Mouse (Mus musculus) CH12.LX (cell line): Measurements from ENCODE around the gene Spsb4. TPM values are rescaled to one million over a fixed set of nuclear protein-coding genes. Genes with fewer than 3 reads are reported as not detected.

Source experiments
- DNase-seq: peaks from one replicate; pipeline ENCODE4 v3.0.0-alpha.2; 2013; ENCODE audit errors: extremely low read depth
- H3K27ac ChIP-seq: 2 replicates; pipeline ENCODE4 v1.5.1; 2012; ENCODE audit warnings: low read depth, mild to moderate bottlenecking, control low read depth, moderate library complexity; ENCODE audit not compliant: insufficient read depth
- H3K27me3 ChIP-seq: replicated peaks from 2 replicates; pipeline ENCODE3; 2012; ENCODE audit warnings: inconsistent platforms
- H3K36me3 ChIP-seq, 2 experiments: replicated peaks in 1 of 2; 2 replicates each; pipeline versions ENCODE3 to v1.6.1; 2012; ENCODE audit warnings: inconsistent platforms in 1 of 2, low read length in 1 of 2, mild to moderate bottlenecking in 1 of 2, mixed read lengths in 1 of 2, moderate library complexity in 1 of 2; ENCODE audit not compliant: control insufficient read depth in 1 of 2, insufficient read depth in 1 of 2
- H3K4me1 ChIP-seq, 2 experiments: 2 replicates each; pipeline ENCODE4 v1.6.1; 2012; ENCODE audit warnings: inconsistent platforms in 1 of 2, moderate library complexity in 1 of 2; ENCODE audit not compliant: insufficient read depth in 2 of 2, control insufficient read depth in 1 of 2
- H3K4me2 ChIP-seq: 2 replicates; pipeline ENCODE4 v1.6.1; 2012; ENCODE audit warnings: low read depth, mild to moderate bottlenecking, control low read depth; ENCODE audit not compliant: poor library complexity, insufficient read depth, severe bottlenecking
- H3K4me3 ChIP-seq, 3 experiments: fragments of 150-350 bp in 1 of 3; sonication (generic) in 1 of 3; replicated peaks in 1 of 3; 2 replicates each; pipeline versions ENCODE3 to v1.5.1; 2011 to 2012; ENCODE audit warnings: low read depth in 2 of 3, low read length in 2 of 3, mild to moderate bottlenecking in 2 of 3, moderate library complexity in 2 of 3, control low read depth in 1 of 3, improper control_type of control experiment in 1 of 3, inconsistent platforms in 1 of 3, mixed read lengths in 1 of 3; ENCODE audit not compliant: poor library complexity in 1 of 3
- H3K79me2 ChIP-seq: replicated peaks from 2 replicates; pipeline ENCODE4 v1.6.1; 2012; ENCODE audit warnings: mild to moderate bottlenecking, moderate library complexity; ENCODE audit not compliant: control insufficient read depth, poor library complexity, insufficient read depth, severe bottlenecking; ENCODE audit errors: extremely low read depth
- H3K9ac ChIP-seq: 2 replicates; pipeline ENCODE4 v1.6.1; 2012; ENCODE audit warnings: low read depth, mild to moderate bottlenecking, control low read depth, moderate library complexity; ENCODE audit not compliant: insufficient read depth
- H3K9me3 ChIP-seq: replicated peaks from 2 replicates; pipeline ENCODE3; 2012; ENCODE audit warnings: low read length, inconsistent platforms, mixed read lengths
- CHD1 ChIP-seq: IDR thresholded peaks from 2 replicates; pipeline ENCODE4 v1.6.1; 2012; ENCODE audit warnings: low read depth, low read length, improper control_type of control experiment, inconsistent platforms
- CTCF ChIP-seq, 2 experiments: IDR thresholded peaks in 1 of 2; conservative IDR thresholded peaks in 1 of 2; 2 replicates each; pipeline ENCODE4 v1.5.1; 2011 to 2012; ENCODE audit warnings: low read depth in 2 of 2, low read length in 2 of 2, improper control_type of control experiment in 1 of 2, inconsistent platforms in 1 of 2, mild to moderate bottlenecking in 1 of 2, moderate library complexity in 1 of 2
- EP300 ChIP-seq: IDR thresholded peaks from 2 replicates; pipeline ENCODE4 v1.6.1; 2011; ENCODE audit warnings: low read length, improper control_type of control experiment
- ETS1 ChIP-seq: conservative IDR thresholded peaks from 2 replicates; pipeline ENCODE4 v1.6.1; 2012; ENCODE audit warnings: low read depth, mild to moderate bottlenecking, inconsistent platforms, low read length, improper control_type of control experiment, moderate library complexity
- GABPA ChIP-seq: IDR thresholded peaks from 2 replicates; pipeline ENCODE4 v1.6.1; 2012; ENCODE audit warnings: low read depth, low read length, improper control_type of control experiment, inconsistent platforms; ENCODE audit not compliant: insufficient replicate concordance
- JUN ChIP-seq: IDR thresholded peaks from 2 replicates; pipeline ENCODE4 v1.6.1; 2011; ENCODE audit warnings: low read depth, mild to moderate bottlenecking, low read length, improper control_type of control experiment, moderate library complexity; ENCODE audit not compliant: insufficient read depth
- MAFK ChIP-seq: IDR thresholded peaks from 2 replicates; pipeline ENCODE4 v1.6.1; 2011; ENCODE audit warnings: low read length, improper control_type of control experiment; ENCODE audit not compliant: insufficient replicate concordance
- NELFE ChIP-seq: IDR thresholded peaks from 2 replicates; pipeline ENCODE4 v1.6.1; 2011; ENCODE audit warnings: low read depth, low read length, improper control_type of control experiment
- NRF1 ChIP-seq: IDR thresholded peaks from 2 replicates; pipeline ENCODE4 v1.6.1; 2014; ENCODE audit warnings: low read depth, mild to moderate bottlenecking, inconsistent platforms, low read length, improper control_type of control experiment, moderate library complexity
- POLR2A ChIP-seq: IDR thresholded peaks from 2 replicates; pipeline ENCODE4 v1.6.1; 2011; ENCODE audit warnings: low read depth, mild to moderate bottlenecking, improper control_type of control experiment, low read length
- POLR2AphosphoS2 ChIP-seq: IDR thresholded peaks from 2 replicates; pipeline ENCODE4 v1.6.1; 2011; ENCODE audit warnings: low read depth, low read length, improper control_type of control experiment
- TBP ChIP-seq: conservative IDR thresholded peaks from 2 replicates; pipeline ENCODE4 v1.6.1; 2011; ENCODE audit warnings: low read depth, low read length, improper control_type of control experiment
- TCF12 ChIP-seq: IDR thresholded peaks from 2 replicates; pipeline ENCODE4 v1.6.1; 2014; ENCODE audit warnings: low read depth, mild to moderate bottlenecking, inconsistent platforms, low read length, improper control_type of control experiment
- USF2 ChIP-seq: conservative IDR thresholded peaks from 2 replicates; pipeline ENCODE4 v1.6.1; 2011; ENCODE audit warnings: low read depth, low read length, improper control_type of control experiment
- ZC3H11A ChIP-seq: IDR thresholded peaks from 2 replicates; pipeline ENCODE4 v1.6.1; 2012; ENCODE audit warnings: low read depth, mild to moderate bottlenecking, inconsistent platforms, low read length, improper control_type of control experiment
- dilution Hi-C: fragments of 300-500 bp; cut with MboI; formaldehyde crosslinking; loops from 2 replicates; pipeline ENCODE4 v1.14.3; 2020; ENCODE audit warnings: low sequenced_read_pairs; ENCODE audit not compliant: extremely low pct_unique_long_range_greater_than_20kb, extremely low pct_ligation_motif_present
- in situ Hi-C: fragments of 300-500 bp; cut with MboI; formaldehyde crosslinking; loops from 3 replicates; pipeline ENCODE4 v1.14.3; 2019; ENCODE audit warnings: low sequenced_read_pairs, low pct_ligation_motif_present, low pct_unique_long_range_greater_than_20kb, mixed read lengths
- polyA plus RNA-seq: library from polyadenylated mRNA; unstranded; fragments of >175 nt; gene quantifications from 2 replicates; pipeline ENCODE4 v1.2.1, GENCODE M21; 2012; ENCODE audit warnings: low read depth; ENCODE audit not compliant: insufficient read length
- total RNA-seq, 2 experiments: library from RNA; depleted of rRNA; stranded (reverse); fragments of 300-350 nt in 1 of 2; fragments of >200 nt in 1 of 2; gene quantifications; 2 replicates each; pipeline ENCODE4 v1.2.3; 2012 to 2014

Gene Spsb4
- total and polyA plus RNA-seq, 3 experiments, result not detected

DNA sequence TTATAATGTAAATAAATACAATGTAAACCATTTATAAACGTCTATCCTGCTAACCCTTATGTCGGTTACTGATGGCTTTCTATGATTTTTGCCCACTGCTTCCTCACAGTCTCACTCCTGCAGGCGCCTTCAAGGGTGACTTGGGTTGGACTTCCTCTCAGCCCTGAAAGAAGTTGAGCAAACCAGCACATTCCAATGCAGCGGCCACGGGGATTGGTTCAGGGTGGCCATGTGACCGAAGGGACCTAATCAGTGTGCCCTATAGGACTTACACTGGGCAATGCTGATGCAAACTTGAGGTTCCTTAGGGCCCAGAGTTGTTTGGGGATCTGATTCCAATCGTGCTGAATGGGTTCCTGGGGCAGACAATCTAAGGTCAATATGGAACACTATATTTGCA, 59.2 kb downstream of the Spsb4 start:
- no peak for DNase-seq
- H3K9ac ChIP-seq, result no peak overlapping the region
- in situ Hi-C loops (no loop called here), dilution Hi-C loops (no loop called here)
- H3K27me3 ChIP-seq, result peaks cover 30% of the 10 kb centered on the region
- H3K4me3 ChIP-seq, result no peak overlapping the region
- no peaks in the 10 kb centered on the region for H3K79me2 ChIP-seq
- no peak overlapping the region for H3K4me2 ChIP-seq
- no peak overlapping the region for H3K27ac ChIP-seq
- TF ChIP-seq CHD1, result no peak
- no peak for TF ChIP-seq POLR2A
- TF ChIP-seq NRF1, result no peak
- no peak for TF ChIP-seq ZC3H11A
- no peaks in the 10 kb centered on the region for H3K9me3 ChIP-seq
- no peaks in the 10 kb centered on the region for H3K36me3 ChIP-seq
- no peaks in the 10 kb centered on the region for H3K4me1 ChIP-seq

DNA sequence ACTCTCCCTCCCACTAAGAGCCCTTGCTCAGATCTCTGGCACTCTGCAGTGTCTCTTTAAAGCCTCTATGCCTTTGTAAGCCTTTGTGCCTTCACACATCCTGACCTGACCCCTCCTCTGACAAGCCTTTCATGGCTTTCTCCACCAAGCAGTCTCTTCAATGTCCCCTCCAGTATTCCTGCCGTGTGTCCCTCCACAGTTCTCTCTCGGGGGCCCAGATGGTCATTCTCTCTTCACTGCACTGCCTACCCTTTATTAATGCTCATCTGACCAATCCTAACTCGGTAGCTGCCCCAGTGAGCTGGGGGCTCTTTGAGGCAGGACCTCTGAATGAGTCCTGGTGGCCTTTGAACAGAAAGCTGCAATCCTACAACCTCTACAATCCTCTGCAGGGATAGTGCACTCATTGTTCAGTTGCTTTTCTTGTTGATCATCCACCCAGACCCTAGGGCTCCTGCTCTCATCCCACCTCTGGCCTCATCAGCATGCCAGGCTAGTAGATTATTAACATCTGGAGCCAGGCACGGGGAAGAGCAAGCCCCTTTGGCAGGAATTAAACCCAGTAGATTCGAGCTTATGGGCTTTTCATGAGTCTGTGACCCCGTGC, 60.5 kb downstream of the Spsb4 start:
- in situ Hi-C loops, result no loop called here
- dilution Hi-C loops, result no loop called here
- no peaks in the 10 kb centered on the region for H3K36me3 ChIP-seq
- peaks cover 24% of the 10 kb centered on the region for H3K27me3 ChIP-seq
- no peak overlapping the region for H3K9ac ChIP-seq
- H3K4me2 ChIP-seq, result no peak overlapping the region
- H3K4me1 ChIP-seq, result no peaks in the 10 kb centered on the region
- H3K79me2 ChIP-seq, result no peaks in the 10 kb centered on the region
- no peak for DNase-seq
- TF ChIP-seq EP300, result no peak
- TF ChIP-seq MAFK, result no peak
- TF ChIP-seq TBP, result no peak
- TF ChIP-seq CTCF (conservative IDR thresholded peaks at IDR 0.05 in 1 of 2, IDR thresholded peaks at IDR 0.05 in 1 of 2; ENCODE audit: low read depth in 2 of 2, low read length in 2 of 2), result no peak
- no peak for TF ChIP-seq USF2
- no peak for TF ChIP-seq NELFE
- TF ChIP-seq POLR2A, result no peak
- TF ChIP-seq GABPA, result no peak
- TF ChIP-seq POLR2AphosphoS2, result no peak
- TF ChIP-seq TCF12, result no peak
- TF ChIP-seq JUN, result no peak
- H3K9me3 ChIP-seq, result no peaks in the 10 kb centered on the region
- H3K4me3 ChIP-seq, result no peak overlapping the region
- no peak overlapping the region for H3K27ac ChIP-seq

DNA sequence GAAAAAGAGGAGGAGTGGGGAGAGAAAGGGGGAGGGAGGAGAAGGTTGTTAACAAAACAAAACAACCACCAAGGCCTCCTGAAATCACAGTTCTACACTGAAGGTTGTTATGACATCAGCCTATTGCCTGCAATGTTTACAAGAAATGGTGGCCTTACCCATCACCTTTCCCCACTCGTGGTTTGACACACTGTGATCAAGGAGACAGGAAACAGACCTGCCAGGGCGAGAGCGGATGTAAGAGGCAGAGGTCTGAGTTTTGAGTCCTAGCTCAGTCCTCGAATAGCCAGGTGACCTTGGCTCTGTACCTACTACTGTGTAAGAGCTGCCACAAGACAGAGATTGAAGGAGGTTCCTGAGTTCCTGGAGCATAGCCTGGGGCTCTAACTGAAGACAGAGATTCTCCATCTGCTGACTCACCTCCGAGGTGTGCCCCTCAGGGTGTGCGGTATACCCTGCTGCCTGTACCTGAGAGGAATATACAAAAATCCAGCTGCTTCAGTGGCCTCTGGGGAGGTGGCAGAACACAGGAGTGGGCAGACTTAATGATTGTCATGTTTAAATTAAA, 61.3 kb downstream of the Spsb4 start:
- Histone ChIP-seq H3K27me3 (peaks cover 22% of the 10 kb centered on the region), H3K9ac (no peak overlapping the region), H3K36me3 (no peaks in the 10 kb centered on the region), H3K4me3 (no peak overlapping the region), H3K4me2 (no peak overlapping the region), H3K4me1 (no peaks in the 10 kb centered on the region), H3K9me3 (no peaks in the 10 kb centered on the region), H3K27ac (no peak overlapping the region), H3K79me2 (no peaks in the 10 kb centered on the region)
- TF ChIP-seq ETS1 (no peak), USF2 (no peak)
- in situ Hi-C loops, result no loop called here
- dilution Hi-C loops, result no loop called here
- DNase-seq, result no peak
